Mouse (Mus musculus) lung, embryonic 16.5 days (tissue): ENCODE results near the gene Gm28308. TPM values are rescaled to one million over a fixed set of nuclear protein-coding genes. Genes with fewer than 3 reads are reported as not detected.

Experiments
- ATAC-seq: fragments of 200-750 bp; cut with Nextera tagmentation; 2 replicates; pipeline ENCODE4 v1.8.0; 2017; ENCODE audit warnings: low read depth, mild to moderate bottlenecking, moderate library complexity
- H3K27ac ChIP-seq: fragments of 300-500 bp; sonication (generic); 2 replicates; pipeline ENCODE4 v1.5.1; 2014; ENCODE audit warnings: mild to moderate bottlenecking, control low read depth, low read length
- H3K27me3 ChIP-seq: fragments of 300-500 bp; sonication (generic); 2 replicates; pipeline ENCODE4 v1.6.1; 2014; ENCODE audit warnings: low read depth, low read length, mixed read lengths; ENCODE audit not compliant: control insufficient read depth, insufficient read depth
- H3K36me3 ChIP-seq: fragments of 300-500 bp; sonication (generic); 2 replicates; pipeline ENCODE4 v1.6.1; 2014; ENCODE audit warnings: low read length; ENCODE audit not compliant: control insufficient read depth, insufficient read depth
- H3K4me1 ChIP-seq: fragments of 300-500 bp; sonication (generic); replicated peaks from 2 replicates; pipeline ENCODE4 v1.6.1; 2014; ENCODE audit warnings: low read length, mixed read lengths; ENCODE audit not compliant: control insufficient read depth, insufficient read depth
- H3K4me2 ChIP-seq: fragments of 300-500 bp; sonication (generic); 2 replicates; pipeline ENCODE4 v1.6.1; 2014; ENCODE audit warnings: low read depth, low read length, control low read depth
- H3K4me3 ChIP-seq: fragments of 300-500 bp; sonication (generic); 2 replicates; pipeline ENCODE4 v1.5.1; 2014; ENCODE audit warnings: mild to moderate bottlenecking, low read length, control low read depth
- H3K9ac ChIP-seq: fragments of 300-500 bp; sonication (generic); 2 replicates; pipeline ENCODE4 v1.6.1; 2014; ENCODE audit warnings: low read length, control low read depth
- H3K9me3 ChIP-seq: fragments of 300-500 bp; sonication (generic); 2 replicates; pipeline ENCODE4 v1.6.1; 2016; ENCODE audit warnings: low read length; ENCODE audit not compliant: control insufficient read depth
- WGBS: fragments of 180-500 bp; shearing (Covaris S2); extraction: QIAGEN DNeasy Blood & Tissue Kit; methylation state at CpG from one replicate; pipeline ENCODE4 v1.1.7; 2014; 5-methylcytosine and 5-hydroxymethylcytosine counted together
- polyA plus RNA-seq: library from polyadenylated mRNA; unstranded; fragments of >200 nt; fragmentation: Nextera tagmentation; extraction: Ambion mirVana; gene quantifications from 2 replicates; pipeline ENCODE4 v1.2.1, GENCODE M21; 2015

Gene Gm28308
- polyA plus RNA-seq, 1 experiment from 2014 or later = not detected

DNA sequence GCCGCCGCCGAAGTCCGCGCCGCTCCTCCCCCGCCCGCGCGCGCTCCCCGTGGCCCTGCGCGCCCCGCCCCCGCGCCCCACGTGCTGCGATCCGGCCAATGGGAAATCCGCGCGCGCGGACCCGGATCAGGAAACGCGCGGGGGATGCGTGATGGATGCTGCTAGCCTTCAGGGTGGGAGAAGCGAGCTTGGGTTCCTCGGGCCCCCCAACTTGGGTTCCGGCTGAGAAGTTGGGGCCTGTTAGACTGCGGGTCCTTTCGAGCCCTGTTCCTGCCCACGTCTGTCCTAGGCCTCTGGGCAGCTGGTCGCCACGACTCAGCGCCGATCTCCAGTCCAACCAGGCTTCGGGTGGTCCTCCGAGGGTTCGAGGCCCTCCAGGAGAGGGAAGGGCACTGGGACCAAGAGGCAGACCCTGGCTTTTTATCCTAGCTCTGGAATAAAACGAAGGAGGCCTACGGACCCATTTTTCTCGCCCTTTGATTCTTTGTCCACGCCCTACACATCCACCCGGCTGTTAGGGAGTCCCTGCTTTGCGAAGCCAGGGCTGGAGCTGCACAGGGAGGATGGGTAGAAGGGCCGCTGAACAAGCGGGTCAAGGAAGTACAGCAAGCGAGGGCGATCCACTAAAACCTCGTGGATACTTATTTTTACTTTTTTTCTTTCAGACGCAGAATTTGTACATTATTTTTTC is 21.1 kb downstream of the Gm28308 start:
- WGBS = under 1% methylated on average over 36 of the region's 55 CpGs

DNA sequence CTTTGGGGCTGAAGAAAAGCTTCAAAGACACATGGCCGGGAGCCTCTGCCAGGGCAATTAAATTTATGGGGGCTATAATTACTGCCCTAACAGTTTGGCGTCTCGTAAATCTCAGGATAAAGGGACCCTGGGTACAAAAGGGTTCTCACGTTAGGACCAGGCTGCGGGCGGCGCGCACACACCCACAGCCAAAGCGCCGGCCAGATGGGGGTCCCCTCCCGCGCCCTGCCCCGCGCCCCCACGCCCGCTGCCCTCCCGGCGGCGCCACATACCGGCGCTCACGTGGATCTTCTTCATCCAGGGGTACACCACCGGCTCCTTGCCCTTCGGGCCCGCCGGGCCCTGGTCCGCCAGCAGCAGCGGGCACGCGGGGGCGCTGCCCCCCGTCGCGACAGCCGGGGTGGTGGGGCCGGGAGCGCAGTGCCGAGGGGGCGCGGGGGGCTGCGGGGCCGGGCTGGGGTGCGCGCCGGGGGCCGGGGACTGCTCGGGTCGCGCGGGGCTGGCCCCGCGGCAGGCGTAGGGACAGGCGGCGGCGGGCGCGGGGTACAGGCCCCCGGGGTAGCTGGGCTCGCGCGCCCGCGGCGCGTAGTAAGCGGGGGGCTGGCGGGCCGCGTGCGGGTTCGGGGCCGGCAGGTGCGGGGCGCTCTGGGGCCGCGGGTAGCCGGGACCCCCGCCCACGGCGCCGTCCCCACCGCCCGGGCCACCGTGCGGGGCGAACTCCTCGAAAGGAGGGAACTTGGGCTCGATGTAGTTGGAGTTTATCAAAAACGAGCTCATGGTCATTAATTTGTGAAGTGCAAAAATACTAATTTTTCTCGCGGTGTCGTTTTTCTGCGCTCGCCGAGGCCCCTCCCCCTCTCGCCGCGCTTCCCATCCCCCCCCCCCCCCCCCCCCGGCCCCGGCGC is 22.0 kb downstream of the Gm28308 start, which contains the start of gene Hoxa4:
Hoxa4 (minus strand) TSS at position 848 of the 905 bp plus-strand sequence.
- H3K4me3 ChIP-seq = peak within 1 kb of the TSS; percentile 66
- no peaks in the 10 kb centered on the region for H3K9me3 ChIP-seq
- peaks cover 41% of the 10 kb centered on the region for H3K4me1 ChIP-seq
- H3K36me3 ChIP-seq = no peaks in the 10 kb centered on the region
- peak within 1 kb of the TSS; percentile 68 for H3K4me2 ChIP-seq
- H3K9ac ChIP-seq = peak within 1 kb of the TSS; percentile 90
- 2% methylated on average over 57 of the region's 102 CpGs for WGBS
- ATAC-seq = 0 out of 2 replicates have a peak, but pooled peaks have one; percentile 8
- H3K27ac ChIP-seq = peak within 1 kb of the TSS; percentile 95
- peaks cover 41% of the 10 kb centered on the region for H3K27me3 ChIP-seq

More for the DNA sequence above, 21.1 kb downstream of the Gm28308 start:
- peaks cover 38% of the 10 kb centered on the region for H3K27me3 ChIP-seq
- peak overlapping the region; percentile 87 for H3K27ac ChIP-seq
- H3K9me3 ChIP-seq = no peaks in the 10 kb centered on the region
- H3K4me3 ChIP-seq = peak overlapping the region; percentile 66
- ATAC-seq = peak; percentile 69
- peaks cover 45% of the 10 kb centered on the region for H3K4me1 ChIP-seq
- H3K36me3 ChIP-seq = no peaks in the 10 kb centered on the region
- H3K9ac ChIP-seq = peak overlapping the region; percentile 76
- peak overlapping the region; percentile 68 for H3K4me2 ChIP-seq

DNA sequence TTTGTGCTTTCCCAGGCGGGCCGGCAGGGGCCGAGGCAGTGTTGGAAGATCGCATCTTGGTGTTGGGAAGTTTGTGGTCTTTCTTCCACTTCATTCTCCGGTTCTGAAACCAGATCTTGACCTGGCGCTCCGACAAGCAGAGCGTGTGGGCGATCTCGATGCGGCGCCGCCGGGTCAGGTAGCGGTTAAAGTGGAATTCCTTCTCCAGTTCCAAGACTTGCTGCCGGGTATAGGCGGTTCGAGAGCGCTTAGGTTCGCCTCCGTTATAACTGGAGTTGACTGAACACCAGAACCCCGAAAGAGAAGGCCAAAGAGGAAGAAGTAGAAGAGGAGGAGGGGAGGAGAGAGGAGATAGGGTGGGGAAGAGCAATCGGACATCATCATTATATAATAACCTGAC is 22.7 kb downstream of the Gm28308 start:
- Histone ChIP-seq H3K4me1 (peaks cover 40% of the 10 kb centered on the region), H3K27ac (peak overlapping the region; percentile 95), H3K4me2 (peak overlapping the region; percentile 68)

GRCm38 (mm10) chr6:52189909-52190308 is 23.2 kb downstream of the Gm28308 start:
- H3K27me3 ChIP-seq = peaks cover 39% of the 10 kb centered on the region
- peak overlapping the region; percentile 66 for H3K4me3 ChIP-seq
- peak overlapping the region; percentile 95 for H3K27ac ChIP-seq
- 14% methylated on average over 8 of the region's 8 CpGs for WGBS
- H3K9me3 ChIP-seq = no peaks in the 10 kb centered on the region
- ATAC-seq = no peak
- H3K9ac ChIP-seq = peak overlapping the region; percentile 90
- peak overlapping the region; percentile 68 for H3K4me2 ChIP-seq
- no peaks in the 10 kb centered on the region for H3K36me3 ChIP-seq
- peaks cover 43% of the 10 kb centered on the region for H3K4me1 ChIP-seq

More for the DNA sequence above, 22.7 kb downstream of the Gm28308 start:
- no peak for ATAC-seq
- peak overlapping the region; percentile 90 for H3K9ac ChIP-seq
- H3K27me3 ChIP-seq = peaks cover 40% of the 10 kb centered on the region
- H3K9me3 ChIP-seq = no peaks in the 10 kb centered on the region
- WGBS = 3% methylated on average over 23 of the region's 23 CpGs
- H3K36me3 ChIP-seq = no peaks in the 10 kb centered on the region
- peak overlapping the region; percentile 66 for H3K4me3 ChIP-seq

DNA sequence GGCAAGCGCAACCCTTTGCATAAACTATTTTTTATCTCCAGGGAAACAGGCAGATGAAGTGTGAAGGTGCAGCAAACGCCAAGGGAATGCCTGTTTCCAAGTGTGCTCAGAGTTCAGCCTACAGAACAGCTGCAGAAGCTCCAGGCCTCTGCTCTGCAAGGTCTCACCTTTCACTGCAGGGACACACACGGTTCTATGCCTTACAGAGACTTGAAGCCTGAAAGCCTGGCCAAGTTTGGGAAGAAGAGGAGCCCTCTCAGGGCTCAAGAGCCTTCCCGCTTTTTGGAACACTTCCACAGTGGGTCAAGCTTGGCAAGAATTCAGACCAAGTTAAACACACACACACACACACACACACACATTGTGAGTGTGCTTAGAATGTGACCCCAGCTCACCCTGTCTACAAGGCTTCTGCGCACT is 24.0 kb downstream of the Gm28308 start:
- Histone ChIP-seq H3K27me3 (peaks cover 43% of the 10 kb centered on the region), H3K4me2 (no peak overlapping the region; the same call in 1 of the 2 replicates), H3K9ac (no peak overlapping the region), H3K9me3 (no peaks in the 10 kb centered on the region), H3K27ac (peak overlapping the region; percentile 95), H3K4me3 (no peak overlapping the region), H3K36me3 (no peaks in the 10 kb centered on the region), H3K4me1 (peaks cover 43% of the 10 kb centered on the region)
- 12% methylated on average over 5 of the region's 5 CpGs for WGBS
- peak; percentile 89 for ATAC-seq

- ATAC-seq = no peak
- no peak overlapping the region for H3K4me3 ChIP-seq
- peaks cover 44% of the 10 kb centered on the region for H3K4me1 ChIP-seq
- no peak overlapping the region for H3K9ac ChIP-seq
- no peaks in the 10 kb centered on the region for H3K36me3 ChIP-seq
- no peak overlapping the region for H3K4me2 ChIP-seq
- H3K9me3 ChIP-seq = no peaks in the 10 kb centered on the region
- 69% methylated on average over 1 of the region's 1 CpGs for WGBS
- peaks cover 44% of the 10 kb centered on the region for H3K27me3 ChIP-seq
- H3K27ac ChIP-seq = peak overlapping the region; percentile 13; the same call in 1 of the 2 replicates
Measured at GRCm38 (mm10) chr6:52186500-52186899, 26.6 kb downstream of the Gm28308 start.

- peaks cover 51% of the 10 kb centered on the region for H3K4me1 ChIP-seq
- no peak overlapping the region for H3K4me2 ChIP-seq
- no peak overlapping the region for H3K4me3 ChIP-seq
- WGBS = 30% methylated on average over 3 of the region's 3 CpGs
- H3K9ac ChIP-seq = no peak overlapping the region
- no peaks in the 10 kb centered on the region for H3K9me3 ChIP-seq
- peaks cover 46% of the 10 kb centered on the region for H3K27me3 ChIP-seq
- ATAC-seq = no peak
- no peaks in the 10 kb centered on the region for H3K36me3 ChIP-seq
- H3K27ac ChIP-seq = no peak overlapping the region
Measured at GRCm38 (mm10) chr6:52185834-52186233, 27.3 kb downstream of the Gm28308 start.

DNA sequence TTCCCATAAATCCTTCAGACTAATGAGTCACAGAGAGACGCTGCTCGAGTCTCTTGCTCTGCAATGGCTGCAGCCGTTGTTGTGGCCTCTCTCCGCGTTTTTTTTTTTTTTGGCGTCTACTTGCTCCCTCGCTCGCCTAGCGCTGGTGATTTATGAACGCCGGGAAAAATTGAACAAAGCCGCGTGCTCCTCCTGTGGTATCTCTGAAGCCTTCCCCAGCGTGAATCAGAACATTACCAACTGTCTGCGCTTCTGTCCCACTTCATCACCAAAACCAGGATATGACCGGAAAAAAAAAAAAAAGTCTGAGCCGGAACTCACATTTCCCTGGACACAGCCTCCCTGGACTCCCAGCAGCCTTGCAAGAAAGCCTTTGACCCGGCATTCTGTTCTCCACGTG is 27.9 kb downstream of the Gm28308 start:
- Histone ChIP-seq H3K9me3 (no peaks in the 10 kb centered on the region), H3K27me3 (peaks cover 46% of the 10 kb centered on the region), H3K27ac (peak overlapping the region; percentile 70), H3K36me3 (no peaks in the 10 kb centered on the region), H3K4me3 (peak overlapping the region; percentile 11; the same call in 1 of the 2 replicates), H3K4me1 (peaks cover 53% of the 10 kb centered on the region), H3K9ac (peak overlapping the region; percentile 25; the same call in 1 of the 2 replicates), H3K4me2 (peak overlapping the region; percentile 46)
- no peak for ATAC-seq
- WGBS = 2% methylated on average over 19 of the region's 19 CpGs

DNA sequence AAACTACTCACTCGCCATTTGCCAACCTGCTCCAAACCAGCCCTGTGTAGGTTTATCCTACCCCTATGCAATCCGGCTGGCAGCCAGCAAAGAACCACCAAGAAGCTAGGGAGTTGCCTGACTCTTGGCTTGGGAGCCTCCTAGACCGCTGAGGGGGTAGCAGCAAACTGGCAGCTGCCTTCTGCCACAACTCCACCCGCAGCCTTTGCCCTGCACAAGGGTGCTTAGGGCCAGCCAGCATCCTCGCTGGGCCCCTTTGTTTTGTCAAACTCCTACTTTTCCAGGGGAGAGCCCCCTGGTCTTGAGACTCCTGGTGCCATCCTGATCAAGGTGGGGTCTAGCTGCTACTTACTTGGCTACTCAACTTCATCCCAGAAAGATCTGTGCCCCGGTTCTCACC is 28.5 kb downstream of the Gm28308 start:
- ATAC-seq = no peak
- Histone ChIP-seq H3K27ac (peak overlapping the region; percentile 70), H3K36me3 (no peaks in the 10 kb centered on the region), H3K9ac (peak overlapping the region; percentile 19; the same call in 1 of the 2 replicates), H3K4me2 (peak overlapping the region; percentile 46), H3K4me3 (no peak overlapping the region), H3K4me1 (peaks cover 53% of the 10 kb centered on the region), H3K27me3 (peaks cover 46% of the 10 kb centered on the region), H3K9me3 (no peaks in the 10 kb centered on the region)
- 19% methylated on average over 6 of the region's 6 CpGs for WGBS
